Mouse (Mus musculus): ENCODE measurements around the gene Abca13.
"Not testable (repeated sequence)": the region's sequence is repeated elsewhere in the genome, so short reads cannot be mapped to it uniquely, and the experiment has no call there.

The Abca13 gene

GRCm38 (mm10) chr11:9191555-9192131 lies at the start of gene Abca13:
Abca13 (plus strand) TSS chr11:9191942.
- no peak for DNase-seq (ENCODE audit: low spot score in 2 of 2)

- DNase-seq (ENCODE audit: low spot score in 2 of 2), result no peak
Measured at GRCm38 (mm10) chr11:9145113-9145512, 46.6 kb upstream of the Abca13 start.

- DNase-seq (ENCODE audit: low spot score in 2 of 2), result no peak
Measured at GRCm38 (mm10) chr11:9146115-9146514, 45.6 kb upstream of the Abca13 start.

GRCm38 (mm10) chr11:9146683-9147082 lies 45.1 kb upstream of the Abca13 start:
- no peak for DNase-seq (ENCODE audit: low spot score in 2 of 2)

- no peak for DNase-seq (ENCODE audit: low spot score in 2 of 2)
Measured at GRCm38 (mm10) chr11:9148206-9148605, 43.5 kb upstream of the Abca13 start.

- not testable (repeated sequence) for DNase-seq (ENCODE audit: low spot score in 2 of 2)
Measured at GRCm38 (mm10) chr11:9150403-9150802, 41.3 kb upstream of the Abca13 start.

- DNase-seq (ENCODE audit: low spot score in 2 of 2), result no peak
Measured at GRCm38 (mm10) chr11:9159953-9160352, 31.8 kb upstream of the Abca13 start.

GRCm38 (mm10) chr11:9167331-9167730 lies 24.4 kb upstream of the Abca13 start:
- no peak for DNase-seq (ENCODE audit: low spot score in 2 of 2)

- DNase-seq (ENCODE audit: low spot score in 2 of 2), result no peak
Measured at GRCm38 (mm10) chr11:9181477-9181876, 10.3 kb upstream of the Abca13 start.

- not testable (repeated sequence) for DNase-seq (ENCODE audit: low spot score in 2 of 2)
Measured at GRCm38 (mm10) chr11:9189471-9189870, 2.3 kb upstream of the Abca13 start.

- no peak for DNase-seq (ENCODE audit: low spot score in 2 of 2)
Measured at GRCm38 (mm10) chr11:9190772-9191554, 779 bp upstream of the Abca13 start.

GRCm38 (mm10) chr11:9194861-9195260 lies 3.1 kb downstream of the Abca13 start:
- no peak for DNase-seq (ENCODE audit: low spot score in 2 of 2)

- no peak for DNase-seq (ENCODE audit: low spot score in 2 of 2)
Measured at GRCm38 (mm10) chr11:9199868-9200267, 8.1 kb downstream of the Abca13 start.

- DNase-seq (ENCODE audit: low spot score in 2 of 2), result no peak
Measured at GRCm38 (mm10) chr11:9210707-9211106, 19.0 kb downstream of the Abca13 start.

GRCm38 (mm10) chr11:9213580-9213979 lies 21.8 kb downstream of the Abca13 start:
- DNase-seq (ENCODE audit: low spot score in 2 of 2), result no peak

- no peak for DNase-seq (ENCODE audit: low spot score in 2 of 2)
Measured at GRCm38 (mm10) chr11:9216252-9216651, 24.5 kb downstream of the Abca13 start.

GRCm38 (mm10) chr11:9220501-9220900 lies 28.8 kb downstream of the Abca13 start:
- no peak for DNase-seq (ENCODE audit: low spot score in 2 of 2)

- DNase-seq (ENCODE audit: low spot score in 2 of 2), result no peak
Measured at GRCm38 (mm10) chr11:9221646-9222045, 29.9 kb downstream of the Abca13 start.

- no peak for DNase-seq (ENCODE audit: low spot score in 2 of 2)
Measured at GRCm38 (mm10) chr11:9226399-9226798, 34.7 kb downstream of the Abca13 start.

GRCm38 (mm10) chr11:9249627-9250026 lies 57.9 kb downstream of the Abca13 start:
- DNase-seq (ENCODE audit: low spot score in 2 of 2), result not testable (repeated sequence)

- not testable (repeated sequence) for DNase-seq (ENCODE audit: low spot score in 2 of 2)
Measured at GRCm38 (mm10) chr11:9263072-9263471, 71.3 kb downstream of the Abca13 start.

GRCm38 (mm10) chr11:9269090-9269489 lies 77.3 kb downstream of the Abca13 start:
- DNase-seq (ENCODE audit: low spot score in 2 of 2), result no peak

GRCm38 (mm10) chr11:9285204-9285603 lies 93.5 kb downstream of the Abca13 start:
- DNase-seq (ENCODE audit: low spot score in 2 of 2), result no peak

Data from heart, adult 9 months (tissue).